9 mouse cellular contexts compared by ENCODE assay signal in the genomic region with DNA sequence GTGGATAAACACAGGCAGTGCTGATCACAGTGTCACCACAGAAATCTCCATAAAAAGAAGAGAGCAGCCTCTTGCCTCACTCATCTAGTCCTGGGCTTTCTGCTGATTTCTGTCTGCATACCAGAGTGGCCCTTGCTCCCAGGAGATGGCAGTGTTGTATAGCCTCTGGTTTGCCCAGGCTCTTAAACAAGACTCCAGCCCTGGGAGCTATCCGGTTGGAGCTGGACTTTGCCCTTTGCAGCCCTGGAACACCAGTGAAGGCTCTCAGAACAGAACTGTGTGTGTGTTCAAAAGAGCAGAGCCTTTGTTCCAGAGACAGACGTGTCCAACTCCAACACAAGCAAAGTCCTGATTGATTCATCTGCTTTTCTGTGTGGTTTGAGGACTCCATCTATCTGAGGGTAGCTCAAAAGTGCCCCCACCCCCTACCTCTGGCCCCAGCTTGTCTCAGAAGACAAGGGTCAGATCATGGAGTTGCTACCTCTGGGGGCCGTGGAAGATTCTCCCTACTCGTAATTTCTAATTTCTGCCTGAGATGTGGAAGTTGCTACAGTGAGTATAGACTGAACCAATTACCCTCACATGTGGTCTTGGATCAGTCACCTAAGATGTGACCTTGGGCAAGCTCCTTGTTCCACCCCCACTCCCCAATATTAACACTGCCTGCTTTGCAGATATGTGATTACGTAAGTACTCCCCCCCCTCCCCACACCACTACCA.
DNase-seq lines count a peak whose midpoint lies in the region; ATAC-seq lines count a peak whose summit lies in the region.
"Had no signal": no experiment of that assay in that cellular context is flagged by ENCODE, and none has a peak within 500 bp of the region (broad histone marks: within the 10 kb centered on the region; RNA-seq: fewer than 3 reads in every experiment).

No protein-coding gene starts in this region.

- H3K4me2 ChIP-seq in intestine, embryonic 14.5 days (ENCODE audit: low read length), result no peak overlapping the region

- peak; percentile 76 for DNase-seq in adrenal gland, adult 8-10 months
- DNase-seq in embryo, embryonic 9.5 days (ENCODE audit: extremely low spot score), result peak; percentile 75
- peak; percentile 38 for DNase-seq in gonadal fat pad, adult 2 months (ENCODE audit: low read depth)
- peak; percentile 81 for DNase-seq in intestine, embryonic 14.5 days (ENCODE audit: low spot score)
- peak; percentile 26 to 35 for DNase-seq in left cerebral cortex, adult 8-10 months (ENCODE audit: low spot score in 2 of 2)
- peak; percentile 74 to 78 for DNase-seq in lung, postnatal 4 days
- peak; percentile 55 for DNase-seq in right cerebral cortex, postnatal 4 days

- H3K4me3 ChIP-seq in intestine, embryonic 14.5 days (ENCODE audit: low read depth, low read length), result no peak overlapping the region
- H3K4me3 ChIP-seq: myocyte had no signal

- H3K4me1 ChIP-seq in intestine, embryonic 14.5 days (replicated peaks; ENCODE audit: control insufficient read depth, insufficient read depth, low read length), result peaks cover 10% of the 10 kb centered on the region

- H3K9ac ChIP-seq in intestine, embryonic 14.5 days (ENCODE audit: low read length), result no peak overlapping the region

- no peak overlapping the region for H3K27ac ChIP-seq in intestine, embryonic 14.5 days (ENCODE audit: low read depth)

- no peaks in the 10 kb centered on the region for H3K27me3 ChIP-seq in intestine, embryonic 14.5 days (replicated peaks; ENCODE audit: control insufficient read depth, insufficient read depth, low read length)

- ATAC-seq in intestine, embryonic 14.5 days (replicated peaks; ENCODE audit: low FRiP score, low TSS enrichment, low read depth), result peak; percentile 87
- ATAC-seq in inflammation-experienced regulatory T-cells, adult 6 months, result no peak

- no peaks in the 10 kb centered on the region for H3K36me3 ChIP-seq in intestine, embryonic 14.5 days (ENCODE audit: control insufficient read depth, insufficient read depth, low read length)

- no peaks in the 10 kb centered on the region for H3K9me3 ChIP-seq in intestine, embryonic 14.5 days (ENCODE audit: control insufficient read depth, low read length)

- WGBS in intestine, embryonic 14.5 days, result 33% methylated on average over 5 of the region's 5 CpGs

Comparison
In these comparisons a context has a peak if more than half of its experiments do, and no peak if none do; other contexts are left out.
1. DNase-seq: peak in every context shown above with its lines; median percentile 81 in intestine, embryonic 14.5 days; 76 in adrenal gland, adult 8-10 months; 76 in lung, postnatal 4 days; 75 in embryo, embryonic 9.5 days; 55 in right cerebral cortex, postnatal 4 days; 38 in gonadal fat pad, adult 2 months; 30 in left cerebral cortex, adult 8-10 months.